Mouse (Mus musculus) midbrain, embryonic 11.5 days (tissue): ENCODE measurements at regions not wholly inside any gene's neighbourhood (a gene's known extent, or its start where the extent isn't known, plus 50 kb on each side); places are given as distances from the start of the nearest gene placed in this dataset.

ENCODE experiments used
- ATAC-seq: fragments of 200-750 bp; cut with Nextera tagmentation; 2 replicates; pipeline ENCODE4 v1.8.0; 2017; ENCODE audit warnings: moderate TSS enrichment, moderate library complexity; ENCODE audit not compliant: low FRiP score
- DNase-seq: peaks from one replicate; pipeline ENCODE4 v3.0.0; 2015; ENCODE audit warnings: low spot score; ENCODE audit errors: missing footprints
- H3K27ac ChIP-seq: fragments of 300-500 bp; sonication (generic); 2 replicates; pipeline ENCODE4 v1.5.1; 2014; ENCODE audit warnings: low read depth, low read length
- H3K27me3 ChIP-seq: fragments of 300-500 bp; sonication (generic); 2 replicates; pipeline ENCODE4 v1.6.1; 2014; ENCODE audit warnings: mild to moderate bottlenecking, low read length, moderate library complexity, mixed read lengths; ENCODE audit not compliant: control insufficient read depth, insufficient read depth
- H3K36me3 ChIP-seq: fragments of 300-500 bp; sonication (generic); 2 replicates; pipeline ENCODE4 v1.6.1; 2014; ENCODE audit warnings: mild to moderate bottlenecking, low read length, moderate library complexity, mixed read lengths; ENCODE audit not compliant: control insufficient read depth, insufficient read depth
- H3K4me1 ChIP-seq: fragments of 300-500 bp; sonication (generic); 2 replicates; pipeline ENCODE4 v1.6.1; 2014; ENCODE audit warnings: low read length; ENCODE audit not compliant: control insufficient read depth, insufficient read depth
- H3K4me2 ChIP-seq: fragments of 300-500 bp; sonication (generic); 2 replicates; pipeline ENCODE4 v1.6.1; 2014; ENCODE audit warnings: mild to moderate bottlenecking, moderate library complexity
- H3K4me3 ChIP-seq: fragments of 300-500 bp; sonication (generic); 2 replicates; pipeline ENCODE4 v1.5.1; 2014; ENCODE audit warnings: low read depth, low read length
- H3K9ac ChIP-seq: fragments of 300-500 bp; sonication (generic); 2 replicates; pipeline ENCODE4 v1.6.1; 2014; ENCODE audit warnings: low read length
- H3K9me3 ChIP-seq: fragments of 300-500 bp; sonication (generic); 2 replicates; pipeline ENCODE4 v1.6.1; 2016; ENCODE audit warnings: low read length; ENCODE audit not compliant: control insufficient read depth
- WGBS: fragments of 180-500 bp; shearing (Covaris S2); extraction: QIAGEN DNeasy Blood & Tissue Kit; methylation state at CpG from one replicate; pipeline ENCODE4 v1.1.7; 2014; 5-methylcytosine and 5-hydroxymethylcytosine counted together

GRCm38 (mm10) chr19:56010766-56011165 lies 269.1 kb downstream of the Tcf7l2 start:
- H3K4me1 ChIP-seq: peaks cover 6% of the 10 kb centered on the region; the same call in 1 of the 2 replicates
- no peak for ATAC-seq
- H3K27ac ChIP-seq: no peak overlapping the region
- no peaks in the 10 kb centered on the region for H3K9me3 ChIP-seq
- no peak for DNase-seq
- H3K27me3 ChIP-seq: no peaks in the 10 kb centered on the region
- H3K4me3 ChIP-seq: no peak overlapping the region
- no peak overlapping the region for H3K4me2 ChIP-seq
- WGBS: 92% methylated on average over 7 of the region's 7 CpGs
- H3K9ac ChIP-seq: no peak overlapping the region
- H3K36me3 ChIP-seq: no peaks in the 10 kb centered on the region

DNA sequence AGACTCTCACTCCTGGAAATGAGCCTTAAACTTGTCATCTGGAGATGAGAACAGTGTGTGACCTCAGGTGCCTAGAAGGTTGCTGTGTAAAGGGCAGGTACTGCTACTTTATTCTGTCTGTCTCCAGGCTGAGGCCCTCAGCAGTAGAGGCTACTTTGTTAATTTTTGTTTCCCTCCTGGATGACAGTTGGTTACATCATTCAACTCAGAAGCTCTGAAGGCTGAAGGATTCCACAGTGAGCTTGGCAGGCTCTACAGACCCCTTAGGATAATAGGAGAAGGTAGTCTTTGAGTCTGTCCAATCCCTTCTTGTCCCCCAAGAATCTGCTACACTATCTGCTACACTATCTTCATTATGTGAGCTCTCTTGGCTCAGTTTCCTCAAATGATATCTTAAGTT lies 269.7 kb downstream of the Tcf7l2 start:
- Histone ChIP-seq H3K9ac (no peak overlapping the region), H3K4me3 (no peak overlapping the region), H3K4me2 (no peak overlapping the region), H3K27ac (no peak overlapping the region), H3K4me1 (peaks cover under 1% of the 10 kb centered on the region; the same call in 1 of the 2 replicates), H3K36me3 (no peaks in the 10 kb centered on the region), H3K9me3 (no peaks in the 10 kb centered on the region), H3K27me3 (no peaks in the 10 kb centered on the region)
- ATAC-seq (no peak), DNase-seq (no peak)

DNA sequence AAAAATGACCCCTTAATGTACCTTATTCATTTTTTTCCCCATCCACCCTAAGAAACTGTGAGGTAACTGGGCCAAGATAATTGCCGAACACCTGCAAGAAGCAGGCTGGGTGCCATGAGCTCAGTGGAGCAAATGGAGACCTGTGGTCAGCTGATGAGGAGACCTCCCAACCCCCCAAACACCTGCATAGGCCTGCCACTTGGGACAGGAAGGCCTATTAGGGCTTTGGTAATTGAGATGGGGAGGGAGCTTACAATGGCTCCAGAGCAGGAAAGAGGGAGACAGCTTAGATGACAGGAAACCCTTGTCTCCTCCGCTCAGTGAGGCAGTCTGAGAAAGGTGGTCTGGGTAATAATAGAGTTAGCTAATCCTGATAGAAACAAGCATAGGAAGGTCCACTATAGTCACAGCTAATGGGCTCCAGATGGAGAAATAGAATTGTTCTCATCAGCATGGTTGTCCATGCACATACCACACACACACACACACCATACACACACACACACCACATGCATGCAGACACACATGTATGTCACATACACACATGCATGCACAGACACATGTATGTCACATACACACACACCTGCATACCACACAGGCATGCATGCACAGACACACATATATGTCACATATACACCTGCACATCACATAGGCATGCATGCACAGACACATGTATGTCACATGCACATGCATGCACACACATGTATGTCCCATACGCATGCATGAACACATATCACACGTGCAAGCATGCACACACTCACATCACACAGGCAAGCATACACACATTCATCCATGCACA lies 270.2 kb upstream of the Habp2 start:
- no peak overlapping the region for H3K4me3 ChIP-seq
- no peaks in the 10 kb centered on the region for H3K27me3 ChIP-seq
- H3K4me2 ChIP-seq: no peak overlapping the region
- no peak overlapping the region for H3K27ac ChIP-seq
- no peak for DNase-seq
- H3K9me3 ChIP-seq: no peaks in the 10 kb centered on the region
- 88% methylated on average over 4 of the region's 4 CpGs for WGBS
- H3K36me3 ChIP-seq: no peaks in the 10 kb centered on the region
- no peaks in the 10 kb centered on the region for H3K4me1 ChIP-seq
- no peak for ATAC-seq
- no peak overlapping the region for H3K9ac ChIP-seq

DNA sequence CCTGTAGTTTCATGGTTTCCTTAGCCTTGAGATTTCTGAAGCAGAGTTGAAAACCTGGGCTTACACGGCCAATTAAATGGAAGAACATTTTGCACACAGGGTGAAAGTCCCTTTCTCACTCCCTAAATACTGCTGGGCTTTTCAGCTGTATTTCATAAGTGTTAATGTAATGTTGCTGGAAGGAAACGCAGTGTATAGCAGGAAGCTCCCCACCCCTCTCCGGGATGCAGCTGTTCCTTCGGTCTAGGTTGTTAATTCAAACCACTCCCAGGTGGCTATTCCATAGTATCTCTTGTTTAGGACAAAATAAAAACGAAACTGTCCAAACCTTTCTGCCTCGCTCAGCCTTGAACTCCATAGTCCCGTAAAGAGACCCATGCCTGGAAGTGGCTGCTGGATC lies 269.4 kb upstream of the Habp2 start:
- Histone ChIP-seq H3K9ac (no peak overlapping the region), H3K9me3 (no peaks in the 10 kb centered on the region), H3K4me2 (no peak overlapping the region), H3K27ac (no peak overlapping the region), H3K36me3 (no peaks in the 10 kb centered on the region), H3K4me3 (no peak overlapping the region), H3K4me1 (no peaks in the 10 kb centered on the region), H3K27me3 (no peaks in the 10 kb centered on the region)
- no peak for DNase-seq
- no peak for ATAC-seq
- WGBS: 85% methylated on average over 7 of the region's 7 CpGs

GRCm38 (mm10) chr19:56019143-56019542 lies 267.8 kb upstream of the Habp2 start:
- WGBS: 58% methylated on average over 7 of the region's 7 CpGs
- H3K9me3 ChIP-seq: no peaks in the 10 kb centered on the region
- no peak overlapping the region for H3K27ac ChIP-seq
- no peak overlapping the region for H3K4me3 ChIP-seq
- H3K4me2 ChIP-seq: no peak overlapping the region
- H3K9ac ChIP-seq: no peak overlapping the region
- H3K4me1 ChIP-seq: no peaks in the 10 kb centered on the region
- no peaks in the 10 kb centered on the region for H3K27me3 ChIP-seq
- ATAC-seq: no peak
- no peaks in the 10 kb centered on the region for H3K36me3 ChIP-seq
- no peak for DNase-seq

GRCm38 (mm10) chr19:56022348-56022747 lies 264.6 kb upstream of the Habp2 start:
- DNase-seq (peak; percentile 56), ATAC-seq (no peak)
- no peak overlapping the region for H3K9ac ChIP-seq
- no peak overlapping the region for H3K4me2 ChIP-seq
- H3K27me3 ChIP-seq: no peaks in the 10 kb centered on the region
- no peaks in the 10 kb centered on the region for H3K4me1 ChIP-seq
- 75% methylated on average over 6 of the region's 6 CpGs for WGBS
- H3K4me3 ChIP-seq: no peak overlapping the region
- no peaks in the 10 kb centered on the region for H3K36me3 ChIP-seq
- no peaks in the 10 kb centered on the region; the same call in 1 of the 2 replicates for H3K9me3 ChIP-seq
- no peak overlapping the region for H3K27ac ChIP-seq

DNA sequence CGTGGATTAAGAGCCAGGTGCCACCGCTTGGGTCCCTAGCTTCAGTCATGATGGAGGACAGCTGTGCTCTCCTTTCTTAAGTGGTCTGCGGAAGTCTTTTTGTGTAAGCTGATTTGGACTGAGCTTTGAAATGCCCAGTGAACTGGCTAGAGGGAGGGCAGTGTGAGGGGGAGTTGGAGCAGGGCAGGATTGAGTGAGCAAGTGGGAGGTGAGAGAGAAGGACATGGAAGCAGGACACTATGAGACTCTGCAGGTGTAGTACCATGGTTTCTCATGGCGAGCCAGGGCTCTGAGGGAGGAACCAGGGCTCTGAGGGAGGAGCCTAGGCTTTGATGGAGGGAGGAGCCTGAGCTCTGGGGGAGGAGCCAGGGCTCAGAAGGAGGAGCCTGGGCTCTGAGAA lies 262.3 kb upstream of the Habp2 start:
- no peaks in the 10 kb centered on the region for H3K27me3 ChIP-seq
- H3K4me2 ChIP-seq: no peak overlapping the region
- DNase-seq: no peak
- ATAC-seq: no peak
- no peaks in the 10 kb centered on the region for H3K36me3 ChIP-seq
- H3K9ac ChIP-seq: no peak overlapping the region
- H3K9me3 ChIP-seq: peaks cover 4% of the 10 kb centered on the region; the same call in 1 of the 2 replicates
- 82% methylated on average over 4 of the region's 4 CpGs for WGBS
- no peak overlapping the region for H3K27ac ChIP-seq
- H3K4me3 ChIP-seq: no peak overlapping the region
- H3K4me1 ChIP-seq: peaks cover 7% of the 10 kb centered on the region

DNA sequence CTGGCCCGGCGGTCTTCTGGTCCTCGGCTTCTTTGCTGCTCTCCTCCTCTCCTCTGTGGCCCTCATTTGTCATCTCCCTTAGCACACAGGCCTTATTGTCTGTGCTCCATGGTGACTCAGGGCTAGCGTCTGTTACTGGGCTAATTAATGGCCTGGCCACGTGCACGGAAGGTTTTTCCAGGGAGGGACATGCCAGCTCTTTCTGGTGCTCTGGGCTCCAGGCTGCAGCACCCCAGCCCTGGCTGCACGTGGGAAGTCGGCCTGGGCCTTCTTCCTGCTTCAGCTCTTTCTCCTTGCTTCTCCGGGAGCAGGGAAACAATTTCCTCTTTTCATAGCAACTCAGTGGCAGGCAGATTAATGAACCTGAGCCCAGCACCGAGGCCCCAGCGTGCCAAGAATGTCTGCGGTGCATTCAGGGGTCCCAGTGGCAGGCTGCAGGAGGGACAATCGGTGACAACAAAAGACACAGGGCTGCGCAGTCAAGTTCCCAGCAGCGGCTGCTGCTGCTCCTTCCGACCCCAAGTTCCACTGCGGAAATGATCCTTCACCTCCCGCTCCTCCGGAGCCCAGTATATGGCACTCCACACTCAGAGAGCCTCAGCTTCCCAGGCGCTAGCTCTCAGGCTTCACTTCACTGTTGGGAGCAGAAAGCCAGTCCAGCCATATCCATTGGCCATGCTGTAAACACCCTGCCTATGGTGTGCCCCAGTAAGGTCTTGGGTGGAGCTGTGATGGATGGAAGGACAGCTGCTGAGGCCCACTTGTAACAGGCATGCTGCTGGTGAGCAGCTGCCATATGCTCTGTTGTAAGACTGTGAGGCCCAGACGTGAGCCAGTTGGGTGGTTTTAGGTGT lies 257.3 kb upstream of the Habp2 start:
- Histone ChIP-seq H3K4me2 (peak overlapping the region; percentile 11; the same call in 1 of the 2 replicates), H3K4me1 (peaks cover 13% of the 10 kb centered on the region), H3K9ac (peak overlapping the region; percentile 59), H3K27ac (peak overlapping the region; percentile 84), H3K9me3 (peaks cover 4% of the 10 kb centered on the region; the same call in 1 of the 2 replicates), H3K36me3 (no peaks in the 10 kb centered on the region), H3K4me3 (no peak overlapping the region), H3K27me3 (no peaks in the 10 kb centered on the region)
- DNase-seq (peak; percentile 94), ATAC-seq (peak; percentile 86)
- 22% methylated on average over 21 of the region's 21 CpGs for WGBS

- 77% methylated on average over 4 of the region's 4 CpGs for WGBS
- no peak overlapping the region; the same call in 1 of the 2 replicates for H3K27ac ChIP-seq
- no peaks in the 10 kb centered on the region for H3K27me3 ChIP-seq
- ATAC-seq: no peak
- H3K4me2 ChIP-seq: no peak overlapping the region
- DNase-seq: peak; percentile 84
- H3K4me3 ChIP-seq: no peak overlapping the region
- no peaks in the 10 kb centered on the region for H3K36me3 ChIP-seq
- H3K9ac ChIP-seq: no peak overlapping the region
- peaks cover 4% of the 10 kb centered on the region; the same call in 1 of the 2 replicates for H3K9me3 ChIP-seq
- H3K4me1 ChIP-seq: peaks cover 13% of the 10 kb centered on the region
Measured at GRCm38 (mm10) chr19:56030401-56030925, 256.5 kb upstream of the Habp2 start.
